Mouse (Mus musculus): ENCODE results near the gene Lin7a. TPM values are rescaled to one million over a fixed set of nuclear protein-coding genes. Genes with fewer than 3 reads are reported as not detected.

The Lin7a gene
- 7.0 and 9.2 TPM in 2 replicates for polyA plus RNA-seq (2012; rRNA removed)

DNA sequence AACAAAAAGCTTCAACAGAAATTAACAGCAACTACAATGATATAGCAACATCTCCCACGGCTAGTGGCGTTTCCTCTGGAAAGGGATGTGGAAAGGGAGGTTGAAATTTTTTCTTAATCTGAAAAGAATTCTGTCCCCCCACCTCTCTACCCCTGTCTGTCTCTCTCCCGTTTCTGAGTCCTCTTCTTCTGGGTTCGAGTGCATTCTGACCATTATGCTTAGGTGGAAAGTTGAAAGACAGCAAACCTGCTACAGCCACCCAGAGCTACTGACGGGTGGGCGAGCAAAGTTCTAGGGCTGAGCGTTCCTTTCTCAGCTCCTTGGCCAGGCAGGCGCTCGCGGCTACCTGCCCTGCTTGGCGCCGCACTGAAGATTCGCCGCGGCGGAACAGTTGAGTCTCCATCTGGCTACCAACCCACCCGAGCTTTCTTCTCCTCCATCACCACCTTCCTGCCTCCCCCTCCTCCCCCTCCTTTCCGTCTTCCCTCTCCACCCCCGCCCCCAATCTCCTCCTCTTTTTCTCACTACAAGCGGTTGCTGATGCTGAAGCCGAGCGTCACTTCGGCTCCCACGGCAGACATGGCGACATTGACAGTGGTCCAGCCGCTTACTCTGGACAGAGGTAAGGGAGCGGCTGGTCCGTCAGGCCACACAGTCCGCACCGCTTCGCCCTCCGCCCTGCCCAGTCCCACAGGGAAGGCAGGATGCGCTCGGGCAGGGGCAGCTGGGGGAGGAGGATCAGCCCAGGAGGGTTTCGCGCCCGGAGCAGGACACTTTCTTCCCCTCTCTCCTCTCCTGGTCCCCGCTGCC is at the start of gene Lin7a:
Lin7a (plus strand) TSS at position 366 of the 810 bp plus-strand sequence.

Other genes starting within 250 kb of the Lin7a start
- 1.9 and 3.7 TPM in 2 replicates for gene Acss3, start 148.0 kb upstream of the Lin7a start, polyA plus RNA-seq (2012; rRNA removed)
- 0.02 and 1.2 TPM in 2 replicates for gene Myf5, start 214.4 kb downstream of the Lin7a start, polyA plus RNA-seq (2012; rRNA removed)
- gene Myf6, start 223.1 kb downstream of the Lin7a start, polyA plus RNA-seq (2012; rRNA removed): 0.05 and 0.89 TPM in 2 replicates

All from central nervous system, embryonic 14 days (tissue).